Mouse (Mus musculus) cerebellum, adult 2 months (tissue): ENCODE results near the gene Pym1.

Experiments
- CTCF ChIP-seq: fragments of 200-500 bp; IDR thresholded peaks from 2 replicates; pipeline ENCODE4 v1.5.1; 2011; ENCODE audit warnings: low read depth, mild to moderate bottlenecking, control low read depth, low read length, moderate library complexity, borderline replicate concordance; ENCODE audit not compliant: insufficient read depth
- POLR2A ChIP-seq: fragments of 200-500 bp; IDR thresholded peaks from 2 replicates; pipeline ENCODE4 v1.6.1; 2011; ENCODE audit warnings: low read length, control low read depth, borderline replicate concordance; ENCODE audit not compliant: insufficient read depth

DNA sequence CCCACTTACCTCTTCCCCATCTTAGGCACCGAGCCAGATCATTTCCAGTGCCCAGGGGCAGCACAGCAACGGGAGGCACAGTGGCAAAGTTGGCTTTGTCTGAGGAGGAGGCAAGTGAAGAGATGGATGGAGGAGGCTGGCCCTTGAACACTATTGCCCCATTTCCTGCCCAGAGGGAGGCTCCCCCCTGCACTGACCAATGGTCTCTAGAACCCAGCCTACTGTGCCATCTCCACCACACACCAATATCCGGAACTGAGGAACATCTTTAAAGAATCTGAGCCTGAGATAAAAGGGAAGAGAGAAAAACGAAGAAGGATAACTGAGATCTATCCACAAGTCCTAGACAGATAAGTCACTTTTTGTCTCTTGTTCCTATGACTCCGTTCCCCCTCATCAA is 19.6 kb upstream of the Pym1 start:
- TF ChIP-seq POLR2A, result no peak
- TF ChIP-seq CTCF, result no peak
